Mouse (Mus musculus): ENCODE measurements around the gene Asl.
A peak's percentile ranks its signal among the peaks of the same experiment; 100 is the strongest.

Gene Asl

DNA sequence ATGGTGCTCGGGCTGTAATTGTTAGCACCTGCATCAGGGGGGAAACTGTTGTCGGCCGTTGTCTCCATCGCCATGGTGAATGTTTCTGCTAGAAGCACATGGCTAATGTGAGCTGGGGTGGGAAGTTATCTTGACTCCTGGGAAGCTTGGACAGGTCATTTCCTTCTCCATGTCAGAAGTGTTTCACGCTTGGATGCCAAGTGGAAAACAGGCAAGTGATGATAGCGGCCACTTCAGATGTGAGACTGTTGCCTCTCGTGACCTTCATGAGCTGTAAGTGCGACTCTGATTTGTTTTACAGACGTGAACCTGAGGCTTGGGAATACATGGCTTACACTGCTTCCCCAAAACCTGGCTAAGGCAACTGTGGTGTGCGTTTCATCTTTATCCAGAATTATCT lies 17.5 kb upstream of the Asl start:
- no peak for DNase-seq (ENCODE audit: low read depth, low spot score)

DNA sequence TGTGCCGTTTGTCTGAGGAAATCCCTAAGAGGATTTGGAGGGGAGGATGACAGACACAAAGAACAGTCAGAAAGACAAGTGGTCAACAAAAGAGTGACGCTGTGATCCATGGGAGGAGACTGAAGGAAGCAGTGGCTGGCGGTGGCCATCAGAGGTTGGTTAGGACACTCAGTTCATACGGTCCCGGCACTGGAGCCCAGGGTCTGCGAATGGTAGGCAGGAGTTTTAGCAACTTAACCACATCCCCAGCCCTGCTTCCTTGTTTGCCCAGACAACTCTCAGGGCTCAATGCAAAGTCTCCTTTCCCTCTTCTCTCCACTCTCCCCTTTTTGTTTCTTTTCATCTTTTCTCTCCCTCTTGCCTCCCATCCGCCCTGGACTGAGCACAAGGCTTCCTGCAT lies 17.1 kb upstream of the Asl start:
- no peak for DNase-seq (ENCODE audit: low read depth, low spot score)

DNA sequence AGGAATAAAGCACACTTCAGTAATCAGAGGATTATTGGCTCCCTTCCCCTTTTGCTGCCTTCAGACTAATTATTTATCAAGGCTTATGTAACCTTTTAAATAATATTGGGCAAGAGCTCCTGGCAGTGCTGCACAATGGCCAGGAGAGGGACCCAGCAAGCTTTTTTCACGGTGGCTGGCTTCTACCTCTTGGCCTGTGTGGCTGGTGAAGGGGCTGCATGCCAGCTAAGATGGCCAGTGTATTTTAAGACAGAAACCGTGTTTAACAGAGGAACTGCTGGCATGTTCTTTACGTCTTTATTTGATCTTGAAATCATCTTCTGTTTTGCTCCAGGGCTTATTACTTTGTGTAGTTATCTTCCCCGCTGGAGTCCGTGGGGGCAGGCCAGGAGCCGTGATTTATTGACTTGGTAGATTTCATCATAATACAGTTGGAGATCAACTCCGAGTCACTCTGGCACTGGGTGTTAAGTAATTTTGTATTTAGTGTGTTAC lies 15.2 kb upstream of the Asl start:
- DNase-seq (ENCODE audit: low read depth, low spot score): no peak

DNA sequence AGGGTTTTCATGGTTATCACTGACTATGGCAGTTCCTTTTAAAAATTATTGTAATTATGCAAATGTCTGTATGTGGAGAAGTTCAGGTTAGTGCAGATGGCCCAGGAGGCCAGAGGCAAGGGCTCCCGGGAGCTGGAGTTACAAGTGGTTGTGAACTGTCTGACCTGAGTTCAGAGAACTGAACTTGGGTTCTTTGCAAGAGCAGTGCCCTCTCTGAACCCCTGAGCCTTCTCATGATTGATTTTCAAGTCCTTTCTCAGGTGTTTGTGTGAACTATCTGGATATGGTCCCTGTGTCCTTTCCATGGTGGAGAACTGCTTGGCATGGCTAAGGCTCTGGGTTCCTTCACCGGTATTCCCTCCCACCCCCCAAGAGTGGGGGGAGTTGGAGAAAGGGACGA lies 14.7 kb upstream of the Asl start:
- no peak for DNase-seq (ENCODE audit: low read depth, low spot score)

DNA sequence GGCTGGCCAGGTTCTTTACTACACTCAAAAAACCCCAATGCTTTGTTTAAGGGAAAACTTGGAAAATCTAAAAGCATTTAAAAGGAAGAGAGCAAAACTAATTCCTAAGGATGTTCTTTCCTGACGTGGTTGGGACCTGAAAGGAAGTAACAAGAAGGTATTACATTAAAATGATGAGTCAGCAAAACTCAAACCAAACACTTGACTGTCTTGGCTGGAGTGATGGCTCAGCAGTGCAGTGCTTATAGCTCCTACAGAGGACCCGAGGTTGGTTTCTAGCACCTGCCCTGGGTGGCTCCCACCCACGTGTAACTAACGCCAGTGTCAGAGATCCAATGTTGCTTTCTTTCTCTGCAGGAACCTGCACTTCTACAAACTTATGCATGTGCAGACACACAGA lies 12.2 kb upstream of the Asl start:
- DNase-seq (ENCODE audit: low read depth, low spot score): no peak

DNA sequence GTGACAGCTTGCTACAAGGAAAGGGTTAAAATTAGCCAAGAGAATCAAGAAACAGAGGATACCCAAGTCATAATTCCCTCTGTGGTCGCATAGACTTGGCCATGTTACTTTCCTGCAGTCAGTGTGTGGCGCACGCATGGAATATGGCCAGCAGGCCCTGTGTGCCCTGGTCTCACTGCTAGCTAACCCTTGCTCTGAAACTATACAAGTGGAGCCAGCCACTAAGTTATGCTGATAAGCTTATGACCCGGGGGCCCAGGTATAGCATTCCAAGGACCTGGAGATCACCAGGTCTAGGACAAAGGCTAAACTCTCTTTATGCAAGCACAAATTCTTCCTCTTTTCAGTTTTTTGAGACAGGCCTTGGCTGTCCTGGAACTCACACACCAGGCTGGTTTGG lies 11.8 kb upstream of the Asl start:
- no peak for DNase-seq (ENCODE audit: low read depth, low spot score)

DNA sequence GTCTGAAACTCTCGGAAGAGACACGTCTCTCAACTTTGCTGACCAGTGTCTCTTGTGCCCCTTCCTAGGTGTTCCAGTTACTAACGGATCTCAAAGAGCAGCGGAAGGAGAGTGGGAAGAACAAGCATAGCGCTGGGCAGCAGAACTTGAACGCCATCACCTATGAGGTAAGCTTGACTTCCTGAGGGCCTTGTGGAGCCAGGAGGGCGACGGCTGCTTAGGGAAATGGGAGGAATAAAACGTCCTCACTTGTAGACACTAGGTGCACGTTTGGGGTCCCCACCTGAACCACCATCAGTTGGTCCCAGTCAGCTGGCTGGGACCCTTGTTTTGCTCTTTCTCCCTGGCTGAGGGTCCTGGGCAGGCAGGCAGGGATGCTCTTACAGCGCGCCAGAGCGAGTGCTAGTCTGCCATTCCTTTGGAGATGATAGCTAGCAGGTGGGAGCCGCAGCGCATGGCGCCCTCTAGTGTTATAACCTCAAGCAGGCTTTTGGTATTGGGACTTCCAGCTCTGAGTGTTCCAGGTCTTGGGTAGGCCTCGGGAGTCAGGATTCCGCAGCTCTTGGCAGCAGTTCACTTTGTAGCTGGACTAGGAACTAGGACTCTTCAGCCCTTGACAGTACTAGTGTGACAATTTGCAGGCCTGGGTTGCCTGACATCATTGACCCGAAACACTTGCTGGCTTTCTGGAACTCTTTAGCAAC lies 8.9 kb upstream of the Asl start:
- peak; percentile 88 for DNase-seq (ENCODE audit: low read depth, low spot score)

DNA sequence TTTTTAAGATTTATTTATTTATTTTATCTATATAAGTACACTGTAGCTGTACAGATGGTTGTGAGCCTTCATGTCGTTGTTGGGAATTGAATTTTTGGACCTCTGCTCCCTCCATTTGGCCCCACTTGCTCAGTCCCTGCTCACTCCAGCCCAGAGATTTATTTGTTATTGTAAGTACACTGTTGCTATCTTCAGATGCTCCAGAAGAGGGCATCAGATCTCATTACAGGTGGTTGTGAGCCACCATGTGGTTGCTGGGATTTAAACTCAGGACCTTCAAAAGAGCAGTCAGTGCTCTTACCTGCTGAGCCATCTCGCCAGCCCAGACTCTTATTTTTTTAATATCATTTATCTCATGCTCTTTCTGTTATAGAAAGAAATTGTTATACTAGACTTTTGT lies 7.3 kb upstream of the Asl start:
- peak; percentile 75 for DNase-seq (ENCODE audit: low read depth, low spot score)

DNA sequence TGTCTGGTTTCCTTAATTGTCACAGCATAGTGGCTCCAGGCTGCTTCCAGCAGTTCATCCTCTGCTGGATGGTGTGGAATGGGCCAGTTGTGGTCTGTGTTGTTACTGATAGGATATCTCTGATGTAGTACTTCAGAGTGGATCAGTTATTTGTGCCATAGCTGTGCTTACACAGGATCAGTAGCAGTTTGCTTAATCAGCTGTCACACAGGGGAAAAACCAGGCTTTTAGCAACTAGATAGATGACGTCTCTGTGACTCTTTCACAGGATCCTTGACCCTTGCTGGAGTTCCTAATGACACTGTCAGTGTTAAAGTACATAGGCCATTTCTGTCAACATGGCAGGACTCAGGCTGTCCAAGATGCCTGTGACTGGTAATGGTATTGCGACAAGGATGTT lies 4.8 kb upstream of the Asl start:
- DNase-seq (ENCODE audit: low read depth, low spot score): no peak

DNA sequence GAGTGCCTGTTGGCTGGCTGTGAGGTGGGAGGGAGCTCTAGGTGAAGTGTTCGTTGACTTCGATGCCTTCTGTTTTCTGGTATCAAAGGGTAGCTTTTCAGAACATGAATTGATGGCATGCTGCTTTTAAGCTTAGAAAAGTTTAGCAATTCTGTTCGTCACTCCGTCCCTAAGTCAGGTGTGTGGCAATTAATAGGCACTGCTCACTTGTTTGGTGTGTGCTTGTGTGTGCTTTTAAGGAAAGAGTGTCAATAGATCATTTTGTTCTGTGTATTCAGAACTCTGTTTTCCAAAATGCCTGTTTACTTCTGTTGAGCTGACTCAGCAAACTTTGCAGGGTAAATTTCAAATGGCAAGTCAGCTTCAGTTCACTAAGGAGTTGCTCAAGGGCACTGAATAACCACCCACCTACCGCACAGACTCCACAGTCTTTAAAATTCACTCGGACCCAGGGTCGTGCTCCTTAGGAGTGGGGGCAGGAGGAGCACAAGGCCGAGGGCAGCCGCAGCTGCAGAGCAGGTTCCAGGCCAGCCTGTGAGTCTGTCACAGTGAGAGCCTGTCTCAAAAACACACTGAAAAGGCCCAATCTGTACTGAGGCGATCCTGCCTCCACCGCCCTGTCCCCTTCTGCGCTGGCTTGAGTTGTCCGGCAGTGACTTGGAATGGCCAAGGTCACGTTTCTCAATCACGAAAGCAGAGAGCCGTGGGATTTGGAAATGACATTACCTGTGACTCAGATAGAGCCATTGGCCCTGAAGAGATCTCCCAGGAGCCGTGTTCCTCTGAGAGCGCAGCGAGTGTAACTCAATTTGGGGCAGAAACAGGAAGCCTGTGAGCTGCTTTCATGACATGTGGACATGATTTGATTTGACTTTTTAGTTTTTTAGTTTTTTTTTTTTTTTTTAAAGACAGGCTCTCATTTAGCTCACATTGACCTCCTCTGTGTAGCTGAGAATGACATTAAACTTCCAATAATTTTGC lies 2.7 kb upstream of the Asl start:
- DNase-seq (ENCODE audit: low read depth, low spot score): no peak

DNA sequence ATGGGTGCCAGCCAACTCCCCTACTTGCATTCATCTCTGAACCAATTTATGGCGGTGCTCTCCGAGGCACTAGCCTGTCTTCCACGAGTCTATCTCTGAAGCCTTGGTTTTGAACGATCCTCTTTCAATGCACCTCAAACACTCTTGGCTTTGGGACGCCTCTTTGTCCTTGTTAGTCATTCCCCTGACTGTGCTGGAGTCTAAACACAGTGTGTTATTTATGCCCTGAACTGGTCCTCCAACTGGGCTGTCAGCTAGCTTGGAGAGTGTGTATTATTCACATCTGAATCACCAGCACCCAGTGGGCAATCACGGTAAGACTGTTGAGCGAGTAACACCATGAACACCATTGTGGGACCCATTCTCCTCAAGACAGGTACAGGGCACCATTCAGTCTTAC lies 1.4 kb downstream of the Asl start:
- DNase-seq (ENCODE audit: low read depth, low spot score): no peak

DNA sequence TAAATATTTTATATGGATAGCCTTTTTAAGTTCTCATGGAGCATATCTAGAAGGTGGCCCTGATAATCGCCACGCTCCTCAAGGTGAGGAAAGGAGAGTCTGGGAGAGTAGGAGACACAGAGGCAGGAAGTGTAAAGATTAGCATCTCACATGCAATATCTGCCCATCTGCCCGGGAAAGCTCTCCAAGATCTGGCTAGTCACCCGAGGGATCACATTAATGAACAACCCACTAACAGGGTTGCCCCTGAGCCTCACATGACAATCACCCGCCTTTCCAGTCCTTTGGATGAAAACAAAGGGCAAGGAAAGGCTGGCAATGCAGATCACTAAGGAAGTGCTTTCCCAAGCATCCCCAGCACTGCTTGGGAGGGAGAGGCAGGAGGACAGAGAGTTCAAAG lies 1.9 kb downstream of the Asl start:
- no peak for DNase-seq (ENCODE audit: low read depth, low spot score)

DNA sequence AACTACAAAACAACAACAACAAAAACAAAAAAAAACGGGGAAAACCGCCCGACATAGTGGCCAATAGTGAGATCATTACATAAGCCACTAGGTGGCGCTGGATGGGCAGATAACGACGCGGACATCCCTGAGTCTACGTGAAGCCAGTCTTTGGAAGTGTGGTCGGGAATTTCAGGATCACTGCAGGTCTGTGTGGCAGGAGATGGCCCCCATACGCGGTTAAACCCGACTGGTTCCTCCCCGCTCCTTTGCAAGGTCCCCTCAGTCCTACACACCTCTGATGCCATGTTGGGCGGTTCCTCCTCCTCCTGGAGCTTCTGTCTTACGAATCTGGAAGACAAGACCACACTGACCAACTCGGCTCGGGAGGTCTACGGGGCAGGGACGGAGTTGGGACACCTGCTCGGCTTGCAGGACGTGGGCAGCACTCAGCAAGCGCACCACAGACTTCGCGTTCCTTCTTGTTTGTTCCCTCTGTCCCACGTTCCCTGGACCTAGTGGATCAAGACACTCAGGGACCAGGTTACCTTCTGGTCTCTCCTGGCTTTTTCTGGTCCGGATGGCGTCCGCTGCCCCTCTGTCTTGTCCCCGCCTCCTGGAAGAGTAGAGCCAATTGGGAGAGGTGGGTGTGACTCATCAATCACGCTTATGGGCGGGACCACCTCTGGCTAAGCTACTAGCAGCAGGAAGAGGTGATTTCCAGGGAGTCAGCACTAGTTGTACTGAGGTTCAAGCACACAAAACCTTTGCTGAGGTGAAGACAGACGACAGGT lies 5.1 kb downstream of the Asl start:
- peak; percentile 95 for DNase-seq (ENCODE audit: low read depth, low spot score)

DNA sequence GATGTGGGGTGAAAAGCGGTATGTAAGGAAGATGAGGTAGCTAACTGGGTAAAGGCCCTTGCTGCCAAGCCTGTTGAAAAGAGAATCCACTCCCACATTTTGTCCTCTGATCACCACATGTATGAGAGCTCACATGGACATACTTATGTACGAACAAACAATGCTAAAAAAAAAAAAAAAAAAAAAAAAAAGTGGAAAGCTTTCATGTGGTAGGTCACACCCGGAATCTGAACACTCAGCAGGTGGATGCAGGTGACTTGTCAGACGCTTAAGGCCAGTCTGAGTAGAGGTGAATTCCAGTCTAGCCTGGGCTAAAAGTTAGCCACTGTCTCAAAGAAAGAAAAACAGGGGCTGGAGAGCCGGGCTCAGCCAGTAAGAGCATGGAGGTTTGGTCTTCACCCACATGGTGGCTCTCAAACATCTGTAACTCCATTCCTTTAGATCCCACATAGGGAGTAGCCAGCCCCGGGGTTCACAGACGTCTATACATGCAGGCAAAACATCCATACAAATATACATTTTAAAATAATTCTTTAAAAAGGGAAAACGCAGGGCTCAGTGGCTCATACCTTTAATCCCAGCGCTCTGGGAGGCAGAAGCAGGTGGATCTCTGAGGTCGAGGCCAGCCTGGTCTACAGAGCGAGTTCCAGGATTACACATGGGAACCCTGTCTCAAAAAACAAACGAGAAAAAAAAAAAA lies 5.8 kb downstream of the Asl start:
- DNase-seq (ENCODE audit: low read depth, low spot score): no peak

DNA sequence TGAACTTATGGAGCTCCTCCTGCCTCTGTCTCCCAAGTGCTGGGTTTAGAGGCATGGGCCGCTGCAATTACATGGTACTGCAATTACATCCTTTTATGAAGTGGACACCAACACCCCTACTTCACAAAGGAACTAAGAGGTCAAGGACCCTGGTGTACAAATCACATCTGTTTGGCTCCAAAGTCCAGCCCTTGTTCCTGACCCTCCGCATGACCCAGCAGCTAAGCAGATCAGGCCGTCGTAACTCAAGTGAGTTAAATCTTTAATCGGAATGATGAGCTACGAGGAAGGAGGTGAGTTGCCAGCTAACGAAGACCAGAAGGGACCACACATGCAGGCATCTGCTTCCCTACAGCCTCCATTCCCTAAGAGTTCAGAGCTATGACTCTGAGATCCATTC lies 6.7 kb downstream of the Asl start:
- no peak for DNase-seq (ENCODE audit: low read depth, low spot score)

DNA sequence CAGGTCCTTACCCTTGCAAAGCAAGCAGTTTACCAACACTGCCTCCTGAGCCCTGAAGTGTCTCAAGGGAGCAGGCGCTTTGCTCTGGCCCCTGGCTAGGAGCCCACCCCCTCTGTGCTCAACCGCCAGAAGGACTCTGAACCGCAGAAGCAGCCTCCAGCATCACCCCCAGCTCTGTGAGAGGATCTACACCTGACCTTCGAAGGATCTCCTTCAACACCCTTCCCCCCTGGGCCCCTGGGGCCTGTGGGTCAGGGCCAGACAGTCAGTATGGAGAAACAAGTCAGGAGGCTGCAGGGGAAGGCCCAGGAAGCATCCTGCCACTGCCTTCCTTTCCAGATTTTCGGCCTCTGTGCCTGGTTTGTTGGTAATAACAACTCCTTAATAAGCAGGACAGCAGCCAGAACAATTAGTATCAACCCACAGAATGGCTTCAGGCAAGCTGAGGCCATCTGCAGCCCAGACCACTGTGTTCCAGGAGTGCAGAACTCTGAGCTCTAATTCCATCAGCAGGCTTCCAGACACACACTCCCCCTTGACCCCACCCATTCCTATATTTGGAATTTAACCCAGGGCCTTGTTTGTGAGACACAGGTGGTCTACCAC lies 7.6 kb downstream of the Asl start:
- no peak for DNase-seq (ENCODE audit: low read depth, low spot score)

DNA sequence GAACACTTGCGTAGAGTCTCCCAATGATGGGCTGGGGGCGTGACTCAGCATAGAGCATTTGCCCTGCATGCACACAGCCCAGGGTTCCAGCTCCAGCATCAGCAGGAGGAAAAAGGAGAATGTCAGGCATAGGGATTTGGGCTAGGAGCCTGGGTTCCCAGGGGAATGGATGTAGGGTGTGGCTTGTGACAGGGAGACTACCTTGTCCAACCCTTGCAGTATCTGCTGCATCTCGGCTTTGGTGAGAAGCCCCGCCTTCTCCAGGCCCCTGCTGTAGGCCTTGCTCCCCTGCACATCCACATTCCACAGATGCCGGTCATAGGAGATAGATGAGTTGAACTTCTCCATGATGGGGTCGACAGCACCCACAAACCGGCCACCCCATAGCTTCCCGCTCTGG lies 9.6 kb downstream of the Asl start:
- no peak for DNase-seq (ENCODE audit: low read depth, low spot score)

DNA sequence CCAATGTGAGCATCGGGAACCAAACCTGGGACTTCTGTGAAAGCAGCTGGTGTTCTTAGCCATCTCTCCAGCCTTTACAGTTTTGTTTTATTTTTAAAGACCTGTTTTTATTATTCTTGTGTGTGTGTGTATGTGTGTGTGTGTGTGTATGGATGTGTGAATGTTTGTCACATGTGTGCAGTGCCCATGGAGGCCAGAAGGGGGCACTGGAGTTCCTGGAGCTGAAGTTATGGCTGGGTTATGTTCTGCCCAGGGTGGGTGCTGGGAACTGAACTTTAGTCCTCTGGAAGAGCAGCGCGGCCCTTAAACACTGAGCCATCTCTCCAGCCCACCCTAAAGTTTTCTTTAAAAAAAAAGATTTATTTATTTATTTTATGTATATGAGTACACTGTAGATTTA lies 13.9 kb downstream of the Asl start:
- DNase-seq (ENCODE audit: low read depth, low spot score): no peak

DNA sequence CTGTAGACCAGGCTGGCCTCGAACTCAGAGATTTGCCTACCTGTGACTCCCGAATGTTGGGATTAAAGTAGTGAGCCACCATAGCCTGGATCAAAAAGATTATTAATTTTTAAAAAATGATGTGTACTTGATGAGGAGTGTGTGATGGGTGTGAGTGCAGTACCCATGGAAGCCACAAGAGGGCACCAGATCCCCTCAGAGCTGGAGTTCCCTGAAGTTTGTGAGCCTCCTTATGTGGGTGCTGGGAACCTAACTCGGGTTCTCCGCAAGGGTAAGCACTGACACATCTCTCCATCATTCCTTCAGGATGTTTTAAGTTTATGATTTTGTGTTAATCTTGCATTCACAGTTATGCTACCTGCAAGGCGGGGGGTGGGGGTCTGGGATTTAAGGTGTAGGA lies 18.1 kb downstream of the Asl start:
- DNase-seq (ENCODE audit: low read depth, low spot score): peak; percentile 47

DNA sequence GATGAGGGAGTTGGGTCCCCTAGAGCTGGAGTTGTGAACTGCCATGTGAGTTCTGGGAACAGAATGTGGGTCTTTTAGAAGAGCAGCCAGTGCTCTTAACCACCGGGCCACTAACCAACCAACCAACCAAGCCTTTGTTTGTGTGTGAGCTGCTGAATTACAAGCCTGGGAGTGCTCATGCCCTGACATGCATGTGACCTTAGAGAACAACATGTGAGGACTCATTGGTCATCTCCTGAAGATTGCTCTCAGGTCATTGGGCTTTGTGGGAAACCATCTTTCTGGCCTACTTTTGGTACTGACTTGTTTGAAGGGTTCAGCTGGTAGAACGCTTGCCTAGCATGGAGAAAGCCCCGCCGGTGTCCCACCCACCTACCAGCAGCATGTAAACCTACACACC lies 19.3 kb downstream of the Asl start:
- no peak for DNase-seq (ENCODE audit: low read depth, low spot score)

DNA sequence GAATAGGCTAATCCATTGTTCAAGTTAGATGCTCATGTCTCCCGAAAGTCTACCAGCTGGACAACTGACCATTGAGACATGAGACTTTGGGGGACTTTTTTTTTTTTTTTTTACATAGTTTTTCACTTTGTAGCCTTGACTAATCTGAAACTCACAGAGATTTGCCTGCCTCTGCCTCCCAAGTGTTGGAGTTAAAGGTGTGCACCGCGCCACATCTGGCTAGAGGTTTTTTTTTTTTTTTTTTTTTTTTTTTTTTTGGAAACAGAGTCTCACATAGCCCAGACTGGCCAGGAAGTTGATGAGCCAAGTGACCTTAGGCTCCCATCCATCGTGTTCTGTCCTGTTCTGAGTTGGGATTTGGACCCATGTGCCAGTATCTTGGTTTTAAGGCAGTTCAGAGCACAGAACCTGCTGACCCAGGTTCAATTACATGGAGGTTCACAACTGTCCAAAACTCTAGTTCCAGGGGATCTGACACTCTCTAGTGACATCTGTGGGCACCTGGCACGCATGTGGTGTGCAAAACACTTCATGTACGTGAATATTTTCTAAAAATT lies 20.9 kb downstream of the Asl start:
- no peak for DNase-seq (ENCODE audit: low read depth, low spot score)

All from ES-CJ7 (cell line).